Mouse (Mus musculus): ENCODE measurements at regions not wholly inside any gene's neighbourhood (a gene's known extent, or its start where the extent isn't known, plus 50 kb on each side); places are given as distances from the start of the nearest gene placed in this dataset.

GRCm38 (mm10) chr12:39724172-39724571, 313.7 kb downstream of the Arl4a start:
- DNase-seq (ENCODE audit: low read depth) = no peak

GRCm38 (mm10) chr12:39715120-39715519, 322.7 kb downstream of the Arl4a start:
- peak; percentile 90 for DNase-seq (ENCODE audit: low read depth)
- TF ChIP-seq POLR2A (IDR thresholded peaks at IDR 0.05; ENCODE audit: borderline replicate concordance, extremely low read depth, insufficient read depth, insufficient read length, poor library complexity, severe bottlenecking) (no peak), CTCF (IDR thresholded peaks at IDR 0.05; ENCODE audit: borderline replicate concordance, extremely low read depth, insufficient read depth, insufficient read length) (no peak)

More at GRCm38 (mm10) chr12:39724172-39724571, 313.7 kb downstream of the Arl4a start:
- TF ChIP-seq POLR2A (IDR thresholded peaks at IDR 0.05; ENCODE audit: borderline replicate concordance, extremely low read depth, insufficient read depth, insufficient read length, poor library complexity, severe bottlenecking) (no peak), CTCF (IDR thresholded peaks at IDR 0.05; ENCODE audit: borderline replicate concordance, extremely low read depth, insufficient read depth, insufficient read length) (no peak)

GRCm38 (mm10) chr12:39714169-39714794, 323.5 kb downstream of the Arl4a start:
- TF ChIP-seq POLR2A (IDR thresholded peaks at IDR 0.05; ENCODE audit: borderline replicate concordance, extremely low read depth, insufficient read depth, insufficient read length, poor library complexity, severe bottlenecking) (no peak), CTCF (IDR thresholded peaks at IDR 0.05; ENCODE audit: borderline replicate concordance, extremely low read depth, insufficient read depth, insufficient read length) (no peak)
- DNase-seq (ENCODE audit: low read depth) = no peak

- TF ChIP-seq CTCF (IDR thresholded peaks at IDR 0.05; ENCODE audit: borderline replicate concordance, extremely low read depth, insufficient read depth, insufficient read length) = no peak
- no peak for TF ChIP-seq POLR2A (IDR thresholded peaks at IDR 0.05; ENCODE audit: borderline replicate concordance, extremely low read depth, insufficient read depth, insufficient read length, poor library complexity, severe bottlenecking)
- no peak for DNase-seq (ENCODE audit: low read depth)
Measured at GRCm38 (mm10) chr12:39711807-39712206, 326.0 kb downstream of the Arl4a start.

GRCm38 (mm10) chr12:39709850-39710249, 328.0 kb downstream of the Arl4a start:
- TF ChIP-seq CTCF (IDR thresholded peaks at IDR 0.05; ENCODE audit: borderline replicate concordance, extremely low read depth, insufficient read depth, insufficient read length) = no peak
- no peak for TF ChIP-seq POLR2A (IDR thresholded peaks at IDR 0.05; ENCODE audit: borderline replicate concordance, extremely low read depth, insufficient read depth, insufficient read length, poor library complexity, severe bottlenecking)
- peak; percentile 37 for DNase-seq (ENCODE audit: low read depth)

- TF ChIP-seq POLR2A (IDR thresholded peaks at IDR 0.05; ENCODE audit: borderline replicate concordance, extremely low read depth, insufficient read depth, insufficient read length, poor library complexity, severe bottlenecking) (no peak), CTCF (IDR thresholded peaks at IDR 0.05; ENCODE audit: borderline replicate concordance, extremely low read depth, insufficient read depth, insufficient read length) (no peak)
- DNase-seq (ENCODE audit: low read depth) = no peak
Measured at GRCm38 (mm10) chr12:39697182-39697581, 340.6 kb downstream of the Arl4a start.

- no peak for TF ChIP-seq CTCF (IDR thresholded peaks at IDR 0.05; ENCODE audit: borderline replicate concordance, extremely low read depth, insufficient read depth, insufficient read length)
- no peak for TF ChIP-seq POLR2A (IDR thresholded peaks at IDR 0.05; ENCODE audit: borderline replicate concordance, extremely low read depth, insufficient read depth, insufficient read length, poor library complexity, severe bottlenecking)
- no peak for DNase-seq (ENCODE audit: low read depth)
Measured at GRCm38 (mm10) chr12:39695322-39695721, 342.5 kb downstream of the Arl4a start.

GRCm38 (mm10) chr12:39692043-39692442, 345.8 kb downstream of the Arl4a start:
- no peak for DNase-seq (ENCODE audit: low read depth)
- TF ChIP-seq POLR2A (IDR thresholded peaks at IDR 0.05; ENCODE audit: borderline replicate concordance, extremely low read depth, insufficient read depth, insufficient read length, poor library complexity, severe bottlenecking) = no peak
- TF ChIP-seq CTCF (IDR thresholded peaks at IDR 0.05; ENCODE audit: borderline replicate concordance, extremely low read depth, insufficient read depth, insufficient read length) = no peak

GRCm38 (mm10) chr12:39685399-39685798, 352.4 kb downstream of the Arl4a start:
- TF ChIP-seq POLR2A (IDR thresholded peaks at IDR 0.05; ENCODE audit: borderline replicate concordance, extremely low read depth, insufficient read depth, insufficient read length, poor library complexity, severe bottlenecking) (no peak), CTCF (IDR thresholded peaks at IDR 0.05; ENCODE audit: borderline replicate concordance, extremely low read depth, insufficient read depth, insufficient read length) (no peak)
- DNase-seq (ENCODE audit: low read depth) = peak; percentile 62

- no peak for TF ChIP-seq CTCF (IDR thresholded peaks at IDR 0.05; ENCODE audit: borderline replicate concordance, extremely low read depth, insufficient read depth, insufficient read length)
- TF ChIP-seq POLR2A (IDR thresholded peaks at IDR 0.05; ENCODE audit: borderline replicate concordance, extremely low read depth, insufficient read depth, insufficient read length, poor library complexity, severe bottlenecking) = no peak
- DNase-seq (ENCODE audit: low read depth) = no peak
Measured at GRCm38 (mm10) chr12:39682121-39682520, 355.7 kb downstream of the Arl4a start.

- no peak for DNase-seq (ENCODE audit: low read depth)
- no peak for TF ChIP-seq CTCF (IDR thresholded peaks at IDR 0.05; ENCODE audit: borderline replicate concordance, extremely low read depth, insufficient read depth, insufficient read length)
- TF ChIP-seq POLR2A (IDR thresholded peaks at IDR 0.05; ENCODE audit: borderline replicate concordance, extremely low read depth, insufficient read depth, insufficient read length, poor library complexity, severe bottlenecking) = no peak
Measured at GRCm38 (mm10) chr12:39675608-39676007, 362.2 kb downstream of the Arl4a start.

- TF ChIP-seq CTCF (IDR thresholded peaks at IDR 0.05; ENCODE audit: borderline replicate concordance, extremely low read depth, insufficient read depth, insufficient read length) = no peak
- TF ChIP-seq POLR2A (IDR thresholded peaks at IDR 0.05; ENCODE audit: borderline replicate concordance, extremely low read depth, insufficient read depth, insufficient read length, poor library complexity, severe bottlenecking) = no peak
- DNase-seq (ENCODE audit: low read depth) = peak; percentile 47
Measured at GRCm38 (mm10) chr12:39667701-39668100, 370.1 kb downstream of the Arl4a start.

Data from brain, embryonic 14.5 days (tissue).